Mouse (Mus musculus): ENCODE results near the gene Vps8. TPM values are rescaled to one million over a fixed set of nuclear protein-coding genes. Genes with fewer than 3 reads are reported as not detected.

The Vps8 gene
- 1.9 and 3.0 TPM in 2 replicates for polyA plus RNA-seq (2012; rRNA removed)
- polyA plus RNA-seq (2014; fragmentation: Nextera tagmentation; extraction: Ambion mirVana): 4.9 and 5.1 TPM in 2 replicates

GRCm38 (mm10) chr16:21422645-21423545 is at the start of gene Vps8:
TSS of gene Vps8 (plus strand) at chr16:21423118.
- ATAC-seq (ENCODE audit: insufficient read depth): peak; percentile 96

GRCm38 (mm10) chr16:21373316-21373960 is 49.5 kb upstream of the Vps8 start:
- Histone ChIP-seq H3K9ac (replicated peaks) (no peak overlapping the region), H3K36me3 (replicated peaks; ENCODE audit: control insufficient read depth, insufficient read depth, low read depth) (no peaks in the 10 kb centered on the region), H3K4me3 (ENCODE audit: insufficient read depth in 1 of 2, low read depth in 2 of 2, low read length in 2 of 2) (no peak overlapping the region), H3K9me3 (ENCODE audit: control insufficient read depth, low read length) (no peaks in the 10 kb centered on the region), H3K4me1 (replicated peaks; ENCODE audit: control insufficient read depth in 2 of 2, insufficient read depth in 2 of 2, low read length in 1 of 2) (no peaks in the 10 kb centered on the region), H3K4me2 (ENCODE audit: low read depth) (no peak overlapping the region), H3K27me3 (ENCODE audit: control insufficient read depth, insufficient read depth, low read length) (no peaks in the 10 kb centered on the region), H3K27ac (no peak overlapping the region)
- 56% methylated on average over 7 of the region's 7 CpGs for WGBS (ENCODE audit: insufficient replicate concordance)
- no peak for TF ChIP-seq EP300 (IDR thresholded peaks at IDR 0.05; ENCODE audit: low read depth)
- no peak for TF ChIP-seq CTCF (IDR thresholded peaks at IDR 0.05; ENCODE audit: low read depth)
- no peak for DNase-seq (ENCODE audit: low read depth in 3 of 3, low spot score in 3 of 3)
- no peak for ATAC-seq (ENCODE audit: insufficient read depth)

More at GRCm38 (mm10) chr16:21422645-21423545, at the start of gene Vps8:
- H3K9me3 ChIP-seq (ENCODE audit: control insufficient read depth, low read length): no peaks in the 10 kb centered on the region
- TF ChIP-seq CTCF (IDR thresholded peaks at IDR 0.05; ENCODE audit: low read depth) (peak; percentile 55), EP300 (IDR thresholded peaks at IDR 0.05; ENCODE audit: low read depth) (no peak)
- H3K27ac ChIP-seq: peak within 1 kb of the TSS; percentile 55
- H3K4me3 ChIP-seq (ENCODE audit: insufficient read depth in 1 of 2, low read depth in 2 of 2, low read length in 2 of 2): peak within 1 kb of the TSS; percentile 74 to 89
- H3K27me3 ChIP-seq (ENCODE audit: control insufficient read depth, insufficient read depth, low read length): no peaks in the 10 kb centered on the region
- peak within 1 kb of the TSS; percentile 92 for H3K4me2 ChIP-seq (ENCODE audit: low read depth)
- 1% methylated on average over 71 of the region's 71 CpGs for WGBS (ENCODE audit: insufficient replicate concordance)
- H3K36me3 ChIP-seq (replicated peaks; ENCODE audit: control insufficient read depth, insufficient read depth, low read depth): no peaks in the 10 kb centered on the region
- DNase-seq (ENCODE audit: low read depth in 3 of 3, low spot score in 3 of 3): peak; percentile 87 to 91 (median 87)
- peaks cover 0 to 6% of the 10 kb centered on the region in 2 experiments; a peak in 3 of 4 replicates for H3K4me1 ChIP-seq (replicated peaks; ENCODE audit: control insufficient read depth in 2 of 2, insufficient read depth in 2 of 2, low read length in 1 of 2)
- H3K9ac ChIP-seq (replicated peaks): peak within 1 kb of the TSS; percentile 79

- DNase-seq (ENCODE audit: low read depth in 3 of 3, low spot score in 3 of 3): no peak
- ATAC-seq (ENCODE audit: insufficient read depth): no peak
- TF ChIP-seq EP300 (IDR thresholded peaks at IDR 0.05; ENCODE audit: low read depth): no peak
- TF ChIP-seq CTCF (IDR thresholded peaks at IDR 0.05; ENCODE audit: low read depth): no peak
- H3K4me3 ChIP-seq (ENCODE audit: insufficient read depth in 1 of 2, low read depth in 2 of 2, low read length in 2 of 2): no peak overlapping the region
- H3K4me1 ChIP-seq (replicated peaks; ENCODE audit: control insufficient read depth in 2 of 2, insufficient read depth in 2 of 2, low read length in 1 of 2): no peaks in the 10 kb centered on the region
- H3K9ac ChIP-seq (replicated peaks): no peak overlapping the region
- H3K4me2 ChIP-seq (ENCODE audit: low read depth): no peak overlapping the region
- 65% methylated on average over 3 of the region's 6 CpGs for WGBS (ENCODE audit: insufficient replicate concordance)
- no peaks in the 10 kb centered on the region for H3K27me3 ChIP-seq (ENCODE audit: control insufficient read depth, insufficient read depth, low read length)
- no peaks in the 10 kb centered on the region for H3K36me3 ChIP-seq (replicated peaks; ENCODE audit: control insufficient read depth, insufficient read depth, low read depth)
- no peaks in the 10 kb centered on the region for H3K9me3 ChIP-seq (ENCODE audit: control insufficient read depth, low read length)
- H3K27ac ChIP-seq: no peak overlapping the region
These were observed 48.9 kb upstream of the Vps8 start for GRCm38 (mm10) chr16:21374067-21374466.

GRCm38 (mm10) chr16:21375147-21375546 is 47.8 kb upstream of the Vps8 start:
- H3K9me3 ChIP-seq (ENCODE audit: control insufficient read depth, low read length): no peaks in the 10 kb centered on the region
- TF ChIP-seq CTCF (IDR thresholded peaks at IDR 0.05; ENCODE audit: low read depth) (no peak), EP300 (IDR thresholded peaks at IDR 0.05; ENCODE audit: low read depth) (no peak)
- H3K9ac ChIP-seq (replicated peaks): no peak overlapping the region
- DNase-seq (ENCODE audit: low read depth in 3 of 3, low spot score in 3 of 3) (no peak), ATAC-seq (ENCODE audit: insufficient read depth) (no peak)
- no peak overlapping the region for H3K4me3 ChIP-seq (ENCODE audit: insufficient read depth in 1 of 2, low read depth in 2 of 2, low read length in 2 of 2)
- H3K4me1 ChIP-seq (replicated peaks; ENCODE audit: control insufficient read depth in 2 of 2, insufficient read depth in 2 of 2, low read length in 1 of 2): no peaks in the 10 kb centered on the region
- no peak overlapping the region for H3K27ac ChIP-seq
- no peaks in the 10 kb centered on the region for H3K27me3 ChIP-seq (ENCODE audit: control insufficient read depth, insufficient read depth, low read length)
- no peaks in the 10 kb centered on the region for H3K36me3 ChIP-seq (replicated peaks; ENCODE audit: control insufficient read depth, insufficient read depth, low read depth)
- 28% methylated on average over 8 of the region's 8 CpGs for WGBS (ENCODE audit: insufficient replicate concordance)
- no peak overlapping the region for H3K4me2 ChIP-seq (ENCODE audit: low read depth)

- Histone ChIP-seq H3K36me3 (replicated peaks; ENCODE audit: control insufficient read depth, insufficient read depth, low read depth) (no peaks in the 10 kb centered on the region), H3K9ac (replicated peaks) (no peak overlapping the region), H3K27me3 (ENCODE audit: control insufficient read depth, insufficient read depth, low read length) (no peaks in the 10 kb centered on the region), H3K4me2 (ENCODE audit: low read depth) (no peak overlapping the region), H3K27ac (no peak overlapping the region), H3K9me3 (ENCODE audit: control insufficient read depth, low read length) (no peaks in the 10 kb centered on the region), H3K4me3 (ENCODE audit: insufficient read depth in 1 of 2, low read depth in 2 of 2, low read length in 2 of 2) (no peak overlapping the region), H3K4me1 (replicated peaks; ENCODE audit: control insufficient read depth in 2 of 2, insufficient read depth in 2 of 2, low read length in 1 of 2) (no peaks in the 10 kb centered on the region)
- 61% methylated on average over 8 of the region's 8 CpGs for WGBS (ENCODE audit: insufficient replicate concordance)
- no peak for ATAC-seq (ENCODE audit: insufficient read depth)
- TF ChIP-seq EP300 (IDR thresholded peaks at IDR 0.05; ENCODE audit: low read depth): no peak
- TF ChIP-seq CTCF (IDR thresholded peaks at IDR 0.05; ENCODE audit: low read depth): no peak
- DNase-seq (ENCODE audit: low read depth in 3 of 3, low spot score in 3 of 3): no peak
These were observed 46.6 kb upstream of the Vps8 start for GRCm38 (mm10) chr16:21376316-21376715.
